Mouse (Mus musculus): ENCODE measurements around the gene Pld3. TPM values are rescaled to one million over a fixed set of nuclear protein-coding genes. Genes with fewer than 3 reads are reported as not detected.

Pld3 gene
- total RNA-seq (2012; rRNA removed) (8.0 and 11.1 TPM in 2 replicates), polyA plus RNA-seq (2012; ENCODE audit: insufficient read depth in 1 of 2, insufficient read length in 2 of 2, low read depth in 1 of 2, low replicate concordance in 2 of 2, missing spikeins in 1 of 2) (10 to 100 TPM in 1 of 2 experiments, not detected in 1; 22.8 TPM)

GRCm38 (mm10) chr7:27552931-27553513, at the start of gene Pld3, which contains the start of gene 2310022A10Rik:
Pld3 (minus strand) TSS chr7:27553218.
2310022A10Rik (plus strand) TSS chr7:27553233.
- peak; percentile 98 for DNase-seq (ENCODE audit: low read depth, low spot score)
- H3K79me2 ChIP-seq (ENCODE audit: control insufficient read depth, insufficient read depth, low read length, poor library complexity): peaks cover 12% of the 10 kb centered on the region
- H3K9me3 ChIP-seq (replicated peaks; ENCODE audit: insufficient read depth, low read length): no peaks in the 10 kb centered on the region
- peak within 1 kb of the TSS; percentile 40 for H3K27ac ChIP-seq (ENCODE audit: control insufficient read depth, low read depth, low read length)
- H3K4me1 ChIP-seq (ENCODE audit: control insufficient read depth in 1 of 2, insufficient read depth in 2 of 2, low read length in 2 of 2): peaks cover 3 to 7% of the 10 kb centered on the region in 2 experiments; a peak in 3 of 4 replicates
- peak within 1 kb of the TSS; percentile 78 for H3K9ac ChIP-seq (ENCODE audit: control insufficient read depth, low read depth, low read length, poor library complexity, severe bottlenecking)
- H3K27me3 ChIP-seq (ENCODE audit: control insufficient read depth in 1 of 2, insufficient read depth in 2 of 2, low read length in 2 of 2): no peaks in the 10 kb centered on the region
- H3K4me3 ChIP-seq (ENCODE audit: control insufficient read depth in 1 of 2, insufficient read depth in 1 of 2, low read depth in 2 of 2, low read length in 2 of 2): peak within 1 kb of the TSS; percentile 81 to 83
- H3K36me3 ChIP-seq (ENCODE audit: control insufficient read depth in 1 of 2, insufficient read depth in 2 of 2, low read length in 2 of 2): peaks cover 0 to 5% of the 10 kb centered on the region in 2 experiments; a peak in 1 of 4 replicates
- TF ChIP-seq GABPA (IDR thresholded peaks at IDR 0.05; ENCODE audit: low read depth, low read length) (no peak), CTCF (IDR thresholded peaks at IDR 0.05 in 2 of 3, conservative IDR thresholded peaks at IDR 0.05 in 1 of 3; ENCODE audit: control insufficient read depth in 1 of 3, insufficient read depth in 1 of 3, low read depth in 2 of 3, low read length in 3 of 3, poor library complexity in 1 of 3, severe bottlenecking in 1 of 3) (no peak), CHD1 (IDR thresholded peaks at IDR 0.05; ENCODE audit: low read depth, low read length) (no peak), GATA1 (IDR thresholded peaks at IDR 0.05; ENCODE audit: low read depth, low read length) (no peak), MAZ (IDR thresholded peaks at IDR 0.05; ENCODE audit: low read depth, low read length) (peak; percentile 80; the same call in 1 of the 2 replicates), SMC3 (IDR thresholded peaks at IDR 0.05; ENCODE audit: low read depth, low read length) (no peak), MEF2A (IDR thresholded peaks at IDR 0.05; ENCODE audit: extremely low read depth, insufficient replicate concordance, low read depth, low read length, poor library complexity, severe bottlenecking) (no peak), MXI1 (IDR thresholded peaks at IDR 0.05; ENCODE audit: low read depth, low read length) (peak; percentile 69), ZKSCAN1 (IDR thresholded peaks at IDR 0.05; ENCODE audit: low read depth, low read length) (no peak), ZC3H11A (IDR thresholded peaks at IDR 0.05; ENCODE audit: low read depth, low read length) (no peak), TBP (IDR thresholded peaks at IDR 0.05; ENCODE audit: low read depth, low read length) (0 out of 2 replicates have a peak, but pooled peaks have one; percentile 49), MAX (IDR thresholded peaks at IDR 0.05; ENCODE audit: low read length) (peak; percentile 60), ETS1 (IDR thresholded peaks at IDR 0.05; ENCODE audit: low read depth, low read length) (peak; percentile 49; the same call in 1 of the 2 replicates), TCF12 (IDR thresholded peaks at IDR 0.05; ENCODE audit: low read depth, low read length) (peak; percentile 68; the same call in 1 of the 2 replicates), EP300 (IDR thresholded peaks at IDR 0.05; ENCODE audit: low read depth in 1 of 2, low read length in 2 of 2) (peak in 1 of 2 experiments; percentile 22; a peak in 1 of 4 replicates), MYC (IDR thresholded peaks at IDR 0.05; ENCODE audit: low read depth, low read length) (0 out of 2 replicates have a peak, but pooled peaks have one; percentile 22), E2F4 (IDR thresholded peaks at IDR 0.05; ENCODE audit: borderline replicate concordance, low read depth, low read length) (peak; percentile 50; the same call in 1 of the 2 replicates), CHD2 (IDR thresholded peaks at IDR 0.05; ENCODE audit: low read length) (no peak), POLR2AphosphoS2 (IDR thresholded peaks at IDR 0.05; ENCODE audit: low read length) (peak; percentile 81), POLR2A (IDR thresholded peaks at IDR 0.05; ENCODE audit: control insufficient read depth in 1 of 2, insufficient read depth in 1 of 2, low read depth in 1 of 2, low read length in 2 of 2, poor library complexity in 1 of 2) (peak; percentile 86 to 98; a peak in 3 of 4 replicates), RCOR1 (IDR thresholded peaks at IDR 0.05; ENCODE audit: low read depth, low read length) (no peak), MYB (IDR thresholded peaks at IDR 0.05; ENCODE audit: low read depth, low read length) (no peak), NELFE (IDR thresholded peaks at IDR 0.05; ENCODE audit: low read depth, low read length) (peak; percentile 87), ELF1 (IDR thresholded peaks at IDR 0.05; ENCODE audit: low read depth, low read length) (peak; percentile 85), ZMIZ1 (IDR thresholded peaks at IDR 0.05; ENCODE audit: low read depth, low read length) (peak; percentile 71; the same call in 1 of the 2 replicates), JUND (IDR thresholded peaks at IDR 0.05; ENCODE audit: low read depth, low read length) (no peak), USF2 (IDR thresholded peaks at IDR 0.05; ENCODE audit: borderline replicate concordance in 1 of 2, insufficient read depth in 1 of 2, low read depth in 1 of 2, low read length in 2 of 2) (peak in 1 of 2 experiments; percentile 56; a peak in 2 of 4 replicates), USF1 (IDR thresholded peaks at IDR 0.05; ENCODE audit: low read depth, low read length) (peak; percentile 96), SIN3A (IDR thresholded peaks at IDR 0.05; ENCODE audit: low read length) (peak; percentile 88), NRF1 (IDR thresholded peaks at IDR 0.05; ENCODE audit: insufficient read depth, low read depth, low read length, poor library complexity, severe bottlenecking) (peak; percentile 90), ZNF384 (IDR thresholded peaks at IDR 0.05; ENCODE audit: low read depth, low read length) (no peak), UBTF (IDR thresholded peaks at IDR 0.05; ENCODE audit: borderline replicate concordance, insufficient read depth, low read depth, low read length) (no peak), BHLHE40 (IDR thresholded peaks at IDR 0.05; ENCODE audit: borderline replicate concordance, low read depth, low read length) (no peak), MAFK (IDR thresholded peaks at IDR 0.05; ENCODE audit: borderline replicate concordance, low read depth, low read length) (no peak), KAT2A (conservative IDR thresholded peaks at IDR 0.05; ENCODE audit: low read depth, low read length) (no peak; the same call in 1 of the 2 replicates)
